Mouse (Mus musculus) liver, embryonic 14.5 days (tissue): ENCODE results near the gene Ctla4. TPM values are rescaled to one million over a fixed set of nuclear protein-coding genes. Genes with fewer than 3 reads are reported as not detected.
A peak's percentile ranks its signal among the peaks of the same experiment; 100 is the strongest.

Experiments
- ATAC-seq: fragments of 200-750 bp; cut with Nextera tagmentation; 2 replicates; pipeline ENCODE4 v1.8.0; 2017; ENCODE audit warnings: moderate number of reproducible peaks, mild to moderate bottlenecking, moderate library complexity; ENCODE audit not compliant: insufficient read depth
- DNase-seq, 3 experiments: peaks; one replicate each; pipeline ENCODE4 v3.0.0-alpha.2; 2012 to 2013; ENCODE audit warnings: low read depth in 3 of 3, low spot score in 3 of 3
- H3K27ac ChIP-seq: fragments of 300-500 bp; sonication (generic); 2 replicates; pipeline ENCODE4 v1.5.1; 2014; ENCODE audit warnings: moderate library complexity, mild to moderate bottlenecking, control low read depth, inconsistent platforms
- H3K27me3 ChIP-seq: fragments of 300-500 bp; sonication (generic); 2 replicates; pipeline ENCODE4 v1.6.1; 2014; ENCODE audit warnings: mild to moderate bottlenecking, low read length, moderate library complexity; ENCODE audit not compliant: control insufficient read depth, insufficient read depth
- H3K36me3 ChIP-seq: fragments of 300-500 bp; sonication (generic); replicated peaks from 2 replicates; pipeline ENCODE4 v1.6.1; 2014; ENCODE audit warnings: low read depth; ENCODE audit not compliant: control insufficient read depth, insufficient read depth
- H3K4me1 ChIP-seq, 2 experiments: fragments of 200-500 bp in 1 of 2; fragments of 300-500 bp in 1 of 2; sonication (generic) in 1 of 2; replicated peaks; 2 replicates each; pipeline ENCODE4 v1.6.1; 2012 to 2014; ENCODE audit warnings: antibody characterized with exemption in 1 of 2, inconsistent platforms in 1 of 2, low read length in 1 of 2; ENCODE audit not compliant: control insufficient read depth in 2 of 2, insufficient read depth in 2 of 2
- H3K4me2 ChIP-seq: fragments of 300-500 bp; sonication (generic); 2 replicates; pipeline ENCODE4 v1.6.1; 2014; ENCODE audit warnings: low read depth, mild to moderate bottlenecking, control low read depth, moderate library complexity
- H3K4me3 ChIP-seq, 2 experiments: fragments of 200-500 bp in 1 of 2; fragments of 300-500 bp in 1 of 2; sonication (generic) in 1 of 2; 2 replicates each; pipeline ENCODE4 v1.5.1; 2012 to 2014; ENCODE audit warnings: low read depth in 2 of 2, low read length in 2 of 2, mild to moderate bottlenecking in 2 of 2, control low read depth in 1 of 2, inconsistent platforms in 1 of 2, moderate library complexity in 1 of 2; ENCODE audit not compliant: insufficient read depth in 1 of 2
- H3K9ac ChIP-seq: fragments of 300-500 bp; sonication (generic); replicated peaks from 2 replicates; pipeline ENCODE4 v1.6.1; 2014; ENCODE audit warnings: mild to moderate bottlenecking, control low read depth, moderate library complexity
- H3K9me3 ChIP-seq: fragments of 300-500 bp; sonication (generic); 2 replicates; pipeline ENCODE4 v1.6.1; 2016; ENCODE audit warnings: low read length, mixed read lengths; ENCODE audit not compliant: control insufficient read depth
- CTCF ChIP-seq: IDR thresholded peaks from 2 replicates; pipeline ENCODE4 v1.5.1; 2016; ENCODE audit warnings: antibody characterized with exemption, low read depth, control low read depth
- EP300 ChIP-seq: IDR thresholded peaks from 2 replicates; pipeline ENCODE4 v1.6.1; 2016; ENCODE audit warnings: antibody characterized with exemption, low read depth
- WGBS: fragments of 180-500 bp; shearing (Covaris S2); extraction: QIAGEN DNeasy Blood & Tissue Kit; methylation state at CpG from one replicate; pipeline ENCODE4 v1.1.7; 2014; ENCODE audit not compliant: insufficient replicate concordance; 5-methylcytosine and 5-hydroxymethylcytosine counted together
- polyA plus RNA-seq, 2 experiments: library from polyadenylated mRNA; depleted of rRNA in 1 of 2; stranded (reverse) in 1 of 2; unstranded in 1 of 2; fragments of >200 nt; fragmentation: Nextera tagmentation in 1 of 2; extraction: Ambion mirVana in 1 of 2; gene quantifications; 2 replicates each; pipeline versions ENCODE4 v1.2.1 to v1.2.3; 2012 to 2014

Ctla4 gene
- polyA plus RNA-seq, 2 experiments, result not detected

DNA sequence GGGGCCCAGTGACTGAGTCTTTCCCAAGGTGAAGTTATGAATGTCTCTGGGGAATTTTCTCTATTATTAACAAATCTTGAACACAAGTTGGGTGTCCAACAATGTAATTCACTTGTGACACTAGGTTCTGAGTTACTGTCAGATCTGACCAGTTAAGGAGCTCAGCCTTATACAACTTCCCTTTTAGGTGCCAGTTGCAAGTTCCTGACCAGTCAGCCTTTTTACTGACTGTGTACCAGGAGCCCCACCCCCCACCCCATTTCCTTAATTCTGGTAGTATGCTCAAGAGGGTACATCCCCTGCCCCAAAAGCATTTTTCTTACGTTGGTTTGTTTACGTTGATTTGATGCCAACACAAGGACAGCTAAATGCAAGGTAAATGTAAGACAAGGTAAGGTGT, 21.6 kb upstream of the Ctla4 start:
- no peak for DNase-seq
- no peak overlapping the region for H3K27ac ChIP-seq
- H3K9me3 ChIP-seq, result no peaks in the 10 kb centered on the region
- H3K4me2 ChIP-seq, result no peak overlapping the region
- H3K4me3 ChIP-seq, result no peak overlapping the region
- H3K9ac ChIP-seq, result no peak overlapping the region
- H3K4me1 ChIP-seq, result peaks cover 0 to 5% of the 10 kb centered on the region in 2 experiments; a peak in 2 of 4 replicates
- TF ChIP-seq CTCF (no peak), EP300 (no peak)
- 28% methylated on average over 2 of the region's 2 CpGs for WGBS
- ATAC-seq, result no peak
- H3K27me3 ChIP-seq, result no peaks in the 10 kb centered on the region
- no peaks in the 10 kb centered on the region for H3K36me3 ChIP-seq

DNA sequence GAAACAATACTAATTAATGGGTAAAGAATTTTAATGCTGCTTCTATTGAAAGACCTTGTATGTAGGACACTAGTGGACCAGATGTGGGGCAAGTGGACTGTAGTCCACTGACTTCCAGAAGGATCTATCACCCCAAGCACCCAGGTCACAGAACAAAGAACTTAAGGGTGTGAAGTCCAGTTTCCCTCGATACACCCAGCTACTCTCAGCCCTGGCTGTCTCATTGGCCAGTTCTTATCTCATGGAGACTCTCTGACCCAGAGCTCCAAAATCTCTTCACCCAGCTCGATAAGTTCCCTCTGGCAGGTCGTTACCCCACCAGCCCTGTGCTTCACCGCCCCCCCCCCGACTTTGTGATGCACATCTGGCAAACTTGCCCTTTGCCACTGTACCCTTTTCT, 20.8 kb upstream of the Ctla4 start:
- H3K4me1 ChIP-seq, result peaks cover 0 to 2% of the 10 kb centered on the region in 2 experiments; a peak in 2 of 4 replicates
- TF ChIP-seq EP300, result no peak
- no peak for TF ChIP-seq CTCF
- no peak overlapping the region for H3K4me2 ChIP-seq
- no peak overlapping the region for H3K27ac ChIP-seq
- no peaks in the 10 kb centered on the region for H3K9me3 ChIP-seq
- H3K9ac ChIP-seq, result no peak overlapping the region
- ATAC-seq (no peak), DNase-seq (no peak)
- H3K4me3 ChIP-seq, result no peak overlapping the region
- H3K36me3 ChIP-seq, result no peaks in the 10 kb centered on the region
- H3K27me3 ChIP-seq, result no peaks in the 10 kb centered on the region
- 30% methylated on average over 5 of the region's 5 CpGs for WGBS

DNA sequence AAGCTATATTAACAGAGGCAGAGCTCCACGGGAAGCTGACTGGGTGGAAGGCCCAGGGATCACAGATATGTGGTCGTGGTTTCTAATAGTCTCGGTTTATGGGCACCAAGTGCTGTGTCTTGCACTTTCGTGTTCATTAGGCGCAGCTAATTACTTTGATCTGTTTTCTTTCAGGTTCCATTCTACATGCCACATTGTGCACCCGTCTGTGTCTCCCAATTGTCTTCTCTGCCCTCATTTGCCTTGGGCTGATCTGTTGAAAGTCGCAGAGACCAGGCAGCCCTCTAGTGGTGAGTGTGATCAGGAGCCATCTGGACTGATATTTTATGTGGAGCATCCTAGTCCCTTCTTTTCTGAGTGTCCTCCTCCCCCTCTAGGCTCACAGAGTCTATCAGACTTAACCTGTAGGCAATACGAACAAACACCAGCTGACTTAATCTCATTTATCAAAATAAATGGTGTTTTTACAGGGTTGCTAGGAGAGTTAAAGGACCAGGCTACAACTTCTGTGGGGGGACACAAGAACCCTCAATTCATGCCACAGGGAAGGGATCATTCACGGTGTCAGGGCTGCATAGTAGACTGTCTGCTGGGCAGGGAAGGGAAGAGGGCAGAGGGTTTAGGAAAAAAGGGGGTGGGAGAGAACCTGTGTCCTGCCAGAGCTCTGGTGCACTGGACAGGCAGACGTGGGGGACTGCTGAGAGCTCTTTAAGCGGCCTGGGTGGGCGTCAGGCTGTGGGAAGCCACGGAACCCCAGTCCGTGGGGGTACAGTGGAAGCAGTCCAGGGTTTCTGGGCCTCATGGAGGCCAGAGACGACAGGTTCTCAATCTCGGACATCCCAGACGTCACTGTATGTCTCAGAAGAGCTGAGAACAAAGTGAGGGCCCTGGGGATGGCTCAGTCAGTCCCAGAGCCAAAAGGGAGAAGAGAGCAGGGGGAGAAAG, 18.2 kb upstream of the Ctla4 start:
- H3K4me1 ChIP-seq, result peaks cover 0 to 2% of the 10 kb centered on the region in 2 experiments; a peak in 2 of 4 replicates
- no peak overlapping the region for H3K4me2 ChIP-seq
- H3K4me3 ChIP-seq, result no peak overlapping the region
- no peak overlapping the region for H3K27ac ChIP-seq
- H3K27me3 ChIP-seq, result no peaks in the 10 kb centered on the region
- 61% methylated on average over 17 of the region's 17 CpGs for WGBS
- no peaks in the 10 kb centered on the region for H3K36me3 ChIP-seq
- H3K9ac ChIP-seq, result no peak overlapping the region
- DNase-seq (no peak), ATAC-seq (no peak)
- no peaks in the 10 kb centered on the region for H3K9me3 ChIP-seq
- peak; percentile 66 for TF ChIP-seq CTCF
- TF ChIP-seq EP300, result no peak

DNA sequence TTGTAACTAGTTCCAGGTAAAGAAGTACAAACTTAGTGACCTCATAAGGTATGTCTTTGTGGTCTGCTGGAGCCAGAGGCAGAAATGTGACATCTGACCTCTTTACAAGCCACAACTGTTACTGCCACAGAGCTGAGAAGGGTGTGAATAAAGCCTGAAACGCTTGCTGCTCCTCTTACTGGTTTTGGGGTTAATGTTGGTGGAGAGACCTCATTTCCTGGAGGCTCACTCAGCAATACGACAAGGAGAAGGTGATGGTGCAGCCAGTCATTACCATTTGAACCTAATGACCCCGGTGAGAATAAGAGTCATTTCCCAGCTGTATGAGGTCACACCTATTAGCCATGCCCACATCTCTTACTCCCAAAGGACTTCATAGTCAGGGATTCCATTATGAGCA, 11.5 kb upstream of the Ctla4 start:
- ATAC-seq, result no peak
- H3K27me3 ChIP-seq, result no peaks in the 10 kb centered on the region
- peaks cover 0 to 2% of the 10 kb centered on the region in 2 experiments; a peak in 2 of 4 replicates for H3K4me1 ChIP-seq
- H3K4me2 ChIP-seq, result no peak overlapping the region
- no peaks in the 10 kb centered on the region for H3K9me3 ChIP-seq
- no peaks in the 10 kb centered on the region for H3K36me3 ChIP-seq
- no peak for DNase-seq
- 26% methylated on average over 3 of the region's 3 CpGs for WGBS
- no peak overlapping the region for H3K4me3 ChIP-seq
- H3K27ac ChIP-seq, result no peak overlapping the region
- H3K9ac ChIP-seq, result no peak overlapping the region
- TF ChIP-seq EP300, result no peak
- TF ChIP-seq CTCF, result no peak

DNA sequence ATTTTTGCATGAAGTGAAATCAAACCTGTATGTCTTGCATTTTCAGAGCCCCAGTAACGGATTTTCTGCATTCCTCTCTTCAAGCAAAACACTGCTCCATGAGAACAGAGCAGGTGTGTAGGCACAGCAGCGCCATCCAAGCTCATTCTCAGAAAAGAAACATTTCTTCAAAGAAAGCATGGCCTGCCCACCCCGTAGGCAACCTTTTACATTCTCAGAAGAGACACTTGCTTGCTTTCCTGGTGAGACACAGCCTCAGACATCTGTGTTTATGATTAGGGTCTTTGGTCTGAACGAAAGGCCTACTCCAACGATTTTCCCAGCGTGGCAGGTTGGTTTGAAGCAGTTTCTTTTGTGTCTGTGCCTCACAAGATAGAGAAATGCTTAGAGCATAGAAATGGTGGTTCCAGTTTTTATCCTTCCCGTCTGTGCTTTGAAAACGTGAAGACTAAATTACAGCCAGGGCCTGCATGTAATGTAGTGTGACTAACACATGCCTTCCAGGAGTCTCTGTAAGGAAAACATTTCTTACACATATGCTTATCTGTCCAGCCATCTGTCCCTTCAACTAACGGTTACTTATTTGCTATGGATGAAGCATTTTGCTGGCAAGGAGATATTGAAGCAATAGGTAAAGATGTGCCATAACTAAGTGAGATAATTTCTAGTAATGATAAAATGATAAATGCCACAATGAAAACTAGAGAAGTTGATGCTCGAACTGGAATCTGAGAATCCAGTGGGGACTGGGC, 6.5 kb upstream of the Ctla4 start:
- H3K4me3 ChIP-seq, result no peak overlapping the region
- H3K9me3 ChIP-seq, result no peaks in the 10 kb centered on the region
- no peak overlapping the region for H3K9ac ChIP-seq
- ATAC-seq (no peak), DNase-seq (no peak)
- no peak overlapping the region for H3K4me2 ChIP-seq
- peaks cover 0 to 3% of the 10 kb centered on the region in 2 experiments; a peak in 2 of 4 replicates for H3K4me1 ChIP-seq
- H3K27ac ChIP-seq, result no peak overlapping the region
- TF ChIP-seq EP300 (peak; percentile 61), CTCF (no peak)
- no peaks in the 10 kb centered on the region for H3K36me3 ChIP-seq
- no peaks in the 10 kb centered on the region for H3K27me3 ChIP-seq
- WGBS, result 48% methylated on average over 10 of the region's 10 CpGs
